Mouse (Mus musculus) heart, adult 2 months (tissue): Measurements from ENCODE around the gene Hadha. TPM values are rescaled to one million over a fixed set of nuclear protein-coding genes. Genes with fewer than 3 reads are reported as not detected.

ENCODE experiments used
- DNase-seq, 2 experiments: peaks; one replicate each; pipeline ENCODE4 v3.0.0; 2021
- H3K27ac ChIP-seq: fragments of 200-600 bp; 2 replicates; pipeline ENCODE4 v1.8.1; 2022
- H3K27me3 ChIP-seq: fragments of 200-500 bp; 2 replicates; pipeline ENCODE4 v1.6.1; 2012; ENCODE audit warnings: mild to moderate bottlenecking, low read length, inconsistent platforms, mixed read lengths; ENCODE audit not compliant: control insufficient read depth, insufficient read depth
- H3K36me3 ChIP-seq: fragments of 200-500 bp; 2 replicates; pipeline ENCODE4 v1.6.1; 2012; ENCODE audit warnings: low read length, inconsistent platforms; ENCODE audit not compliant: control insufficient read depth, insufficient read depth
- H3K4me1 ChIP-seq: fragments of 200-500 bp; 2 replicates; pipeline ENCODE4 v1.6.1; 2011; ENCODE audit warnings: low read length; ENCODE audit not compliant: control insufficient read depth, insufficient read depth
- H3K4me3 ChIP-seq: fragments of 200-600 bp; 2 replicates; pipeline ENCODE4 v1.8.1; 2022
- H3K79me2 ChIP-seq: fragments of 200-500 bp; replicated peaks from 2 replicates; pipeline ENCODE4 v1.6.1; 2012; ENCODE audit warnings: mild to moderate bottlenecking, inconsistent platforms, low read length, moderate library complexity, mixed read lengths; ENCODE audit not compliant: control insufficient read depth, insufficient read depth
- H3K9ac ChIP-seq: fragments of 200-500 bp; 2 replicates; pipeline ENCODE4 v1.6.1; 2012; ENCODE audit warnings: low read depth, mild to moderate bottlenecking, control low read depth, inconsistent platforms, low read length, mixed read lengths
- CTCF ChIP-seq: fragments of 200-600 bp; IDR thresholded peaks from 2 replicates; pipeline ENCODE4 v1.8.1; 2022; ENCODE audit warnings: antibody characterized with exemption, mild to moderate bottlenecking, moderate library complexity
- EP300 ChIP-seq: fragments of 200-500 bp; IDR thresholded peaks from 2 replicates; pipeline ENCODE4 v1.6.1; 2011; ENCODE audit warnings: low read depth, low read length, control low read depth; ENCODE audit not compliant: insufficient read depth
- POLR2A ChIP-seq: fragments of 200-500 bp; IDR thresholded peaks from 2 replicates; pipeline ENCODE4 v1.6.1; 2011; ENCODE audit warnings: mild to moderate bottlenecking, low read depth, low read length, control low read depth; ENCODE audit not compliant: insufficient read depth
- WGBS: fragments of 180-500 bp; shearing (Covaris S2); methylation state at CpG from one replicate; pipeline ENCODE4 v1.1.7; 2018; 5-methylcytosine and 5-hydroxymethylcytosine counted together
- intact Hi-C: fragments of 180-260 bp; cut with DNase I; formaldehyde crosslinking; loops from one replicate; pipeline ENCODE4 v1.15.1; 2025
- polyA plus RNA-seq: library from polyadenylated mRNA; depleted of rRNA; stranded (reverse); fragments of >200 nt; gene quantifications from 2 replicates; pipeline ENCODE4 v1.2.3, GENCODE M21; 2012
- total RNA-seq, 2 experiments: library from RNA; stranded (reverse); gene quantifications; 2 replicates each; pipeline ENCODE4 v1.2.3; 2021

The Hadha gene
- total and polyA plus RNA-seq, 3 experiments = 367 to 1,333 (median 1,174) TPM

GRCm38 (mm10) chr5:30110371-30111060 is 44.4 kb downstream of the Hadha start:
- Histone ChIP-seq H3K36me3 (no peaks in the 10 kb centered on the region), H3K79me2 (no peaks in the 10 kb centered on the region), H3K4me3 (no peak overlapping the region; the same call in 1 of the 2 replicates), H3K27me3 (peaks cover 3% of the 10 kb centered on the region; the same call in 1 of the 2 replicates), H3K9ac (no peak overlapping the region), H3K27ac (no peak overlapping the region), H3K4me1 (peaks cover 1% of the 10 kb centered on the region; the same call in 1 of the 2 replicates)
- intact Hi-C loops = loop anchor here (10.0 kb wide), 1 partner anchor 286 kb away; no protein-coding TSS in a partner anchor
- WGBS = 43% methylated on average over 22 of the region's 22 CpGs
- DNase-seq = peak in 1 of 2 experiments; percentile 15
- TF ChIP-seq POLR2A (no peak), EP300 (no peak), CTCF (no peak)

DNA sequence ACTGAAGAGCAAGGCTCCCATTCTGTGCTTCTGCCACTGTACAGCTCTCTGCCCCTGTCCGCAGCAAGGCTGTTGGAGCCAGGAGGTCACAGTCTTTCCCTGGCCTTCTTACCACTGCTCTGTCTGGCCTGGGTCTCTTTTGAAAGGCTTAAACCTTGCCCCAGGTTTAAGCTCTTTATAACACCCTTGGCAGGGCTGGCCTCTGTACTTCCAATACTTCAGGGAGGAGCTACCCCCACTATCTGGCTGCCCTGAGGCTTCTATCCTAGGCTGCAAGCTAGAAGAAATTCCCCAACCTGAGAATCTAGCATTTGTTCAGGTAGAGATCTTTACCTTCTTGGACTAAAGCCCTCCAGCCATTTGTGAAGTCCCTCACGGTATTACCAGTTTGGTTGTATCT is 45.1 kb downstream of the Hadha start:
- Histone ChIP-seq H3K4me1 (peaks cover under 1% of the 10 kb centered on the region; the same call in 1 of the 2 replicates), H3K79me2 (no peaks in the 10 kb centered on the region), H3K9ac (no peak overlapping the region), H3K27ac (no peak overlapping the region), H3K27me3 (peaks cover 8% of the 10 kb centered on the region), H3K36me3 (no peaks in the 10 kb centered on the region), H3K4me3 (no peak overlapping the region)
- DNase-seq = no peak
- TF ChIP-seq POLR2A = no peak
- no peak for TF ChIP-seq EP300
- no peak for TF ChIP-seq CTCF
- intact Hi-C loops = loop anchor here (10.0 kb wide), 1 partner anchor 285 kb away; no protein-coding TSS in a partner anchor
- WGBS = 87% methylated on average over 2 of the region's 2 CpGs

GRCm38 (mm10) chr5:30108233-30108632 is 46.7 kb downstream of the Hadha start:
- Histone ChIP-seq H3K79me2 (no peaks in the 10 kb centered on the region), H3K4me3 (no peak overlapping the region), H3K4me1 (no peaks in the 10 kb centered on the region; the same call in 1 of the 2 replicates), H3K27ac (no peak overlapping the region), H3K36me3 (no peaks in the 10 kb centered on the region), H3K9ac (no peak overlapping the region), H3K27me3 (peaks cover 8% of the 10 kb centered on the region)
- intact Hi-C loops = no loop called here
- no peak for TF ChIP-seq EP300
- TF ChIP-seq POLR2A = no peak
- TF ChIP-seq CTCF = no peak
- peak in 1 of 2 experiments; percentile 12 for DNase-seq
- 77% methylated on average over 6 of the region's 6 CpGs for WGBS

DNA sequence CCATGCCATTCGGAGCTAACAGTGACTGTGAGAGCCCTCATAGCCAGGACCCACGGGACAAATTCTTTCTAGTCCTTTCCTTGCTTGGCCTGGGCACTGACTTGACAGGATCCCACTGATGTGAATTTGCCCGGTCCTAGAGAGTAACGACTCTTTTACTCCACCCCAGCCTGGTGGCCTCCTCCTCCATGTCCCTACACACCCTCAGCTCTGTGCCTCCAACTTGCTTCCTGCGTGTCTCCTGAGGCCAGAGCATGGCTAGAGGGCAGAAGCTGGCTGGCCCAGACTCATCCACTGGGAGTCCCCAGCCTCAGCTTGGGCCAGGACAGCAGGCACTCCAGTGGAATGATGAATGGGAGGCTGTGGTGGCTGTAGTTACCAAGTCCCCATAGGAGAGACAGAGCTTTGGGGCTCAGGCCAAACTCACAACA is 47.3 kb downstream of the Hadha start:
- H3K79me2 ChIP-seq = no peaks in the 10 kb centered on the region
- H3K36me3 ChIP-seq = no peaks in the 10 kb centered on the region
- H3K27me3 ChIP-seq = peaks cover 8% of the 10 kb centered on the region
- H3K4me3 ChIP-seq = no peak overlapping the region
- H3K4me1 ChIP-seq = no peaks in the 10 kb centered on the region; the same call in 1 of the 2 replicates
- no peak overlapping the region for H3K27ac ChIP-seq
- H3K9ac ChIP-seq = no peak overlapping the region
- intact Hi-C loops = no loop called here
- peak in 1 of 2 experiments; percentile 14 for DNase-seq
- TF ChIP-seq POLR2A (no peak), EP300 (no peak), CTCF (no peak)
- WGBS = 28% methylated on average over 5 of the region's 5 CpGs

DNA sequence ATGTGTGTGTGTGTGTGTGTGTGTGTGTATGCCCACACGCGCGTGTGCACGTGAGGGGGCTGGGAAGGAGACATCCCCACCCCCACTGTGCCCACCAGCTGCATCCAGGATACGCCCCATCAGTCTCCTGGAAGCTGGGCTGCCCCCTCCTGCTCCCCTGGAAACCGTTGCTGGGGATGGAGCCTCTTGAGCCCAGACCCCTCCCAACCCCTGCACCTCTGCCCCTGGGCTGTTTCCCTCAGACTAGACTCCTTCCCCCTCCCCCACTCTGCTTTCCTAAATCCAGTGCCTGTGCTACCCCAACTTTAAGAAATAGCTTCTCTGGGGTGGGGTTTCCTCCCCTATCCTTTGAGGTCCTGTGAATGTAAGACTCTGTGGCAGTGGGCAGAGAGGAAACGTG is 47.8 kb downstream of the Hadha start:
- Histone ChIP-seq H3K4me3 (no peak overlapping the region), H3K9ac (no peak overlapping the region), H3K79me2 (no peaks in the 10 kb centered on the region), H3K27me3 (peaks cover 8% of the 10 kb centered on the region), H3K27ac (no peak overlapping the region), H3K4me1 (no peaks in the 10 kb centered on the region; the same call in 1 of the 2 replicates), H3K36me3 (no peaks in the 10 kb centered on the region)
- peak in 1 of 2 experiments; percentile 4 for DNase-seq
- 51% methylated on average over 7 of the region's 7 CpGs for WGBS
- TF ChIP-seq EP300 = no peak
- no peak for TF ChIP-seq POLR2A
- TF ChIP-seq CTCF = no peak
- intact Hi-C loops = no loop called here

- Histone ChIP-seq H3K4me1 (no peaks in the 10 kb centered on the region; the same call in 1 of the 2 replicates), H3K36me3 (no peaks in the 10 kb centered on the region), H3K27ac (no peak overlapping the region), H3K4me3 (no peak overlapping the region), H3K27me3 (peaks cover 8% of the 10 kb centered on the region), H3K79me2 (no peaks in the 10 kb centered on the region), H3K9ac (no peak overlapping the region)
- WGBS = 56% methylated on average over 2 of the region's 2 CpGs
- DNase-seq = peak in 1 of 2 experiments; percentile 4
- intact Hi-C loops = no loop called here
- no peak for TF ChIP-seq POLR2A
- TF ChIP-seq EP300 = no peak
- no peak for TF ChIP-seq CTCF
These were observed 48.2 kb downstream of the Hadha start for GRCm38 (mm10) chr5:30106756-30107155.
